Mouse (Mus musculus) liver, embryonic 14.5 days (tissue): ENCODE data around the gene Gm4969. TPM values are rescaled to one million over a fixed set of nuclear protein-coding genes. Genes with fewer than 3 reads are reported as not detected.

ENCODE experiments used
- ATAC-seq: fragments of 200-750 bp; cut with Nextera tagmentation; 2 replicates; pipeline ENCODE4 v1.8.0; 2017; ENCODE audit warnings: moderate number of reproducible peaks, mild to moderate bottlenecking, moderate library complexity; ENCODE audit not compliant: insufficient read depth
- DNase-seq, 3 experiments: peaks; one replicate each; pipeline ENCODE4 v3.0.0-alpha.2; 2012 to 2013; ENCODE audit warnings: low read depth in 3 of 3, low spot score in 3 of 3
- H3K27ac ChIP-seq: fragments of 300-500 bp; sonication (generic); 2 replicates; pipeline ENCODE4 v1.5.1; 2014; ENCODE audit warnings: moderate library complexity, mild to moderate bottlenecking, control low read depth, inconsistent platforms
- H3K27me3 ChIP-seq: fragments of 300-500 bp; sonication (generic); 2 replicates; pipeline ENCODE4 v1.6.1; 2014; ENCODE audit warnings: mild to moderate bottlenecking, low read length, moderate library complexity; ENCODE audit not compliant: control insufficient read depth, insufficient read depth
- H3K36me3 ChIP-seq: fragments of 300-500 bp; sonication (generic); replicated peaks from 2 replicates; pipeline ENCODE4 v1.6.1; 2014; ENCODE audit warnings: low read depth; ENCODE audit not compliant: control insufficient read depth, insufficient read depth
- H3K4me1 ChIP-seq, 2 experiments: fragments of 200-500 bp in 1 of 2; fragments of 300-500 bp in 1 of 2; sonication (generic) in 1 of 2; replicated peaks; 2 replicates each; pipeline ENCODE4 v1.6.1; 2012 to 2014; ENCODE audit warnings: antibody characterized with exemption in 1 of 2, inconsistent platforms in 1 of 2, low read length in 1 of 2; ENCODE audit not compliant: control insufficient read depth in 2 of 2, insufficient read depth in 2 of 2
- H3K4me2 ChIP-seq: fragments of 300-500 bp; sonication (generic); 2 replicates; pipeline ENCODE4 v1.6.1; 2014; ENCODE audit warnings: low read depth, mild to moderate bottlenecking, control low read depth, moderate library complexity
- H3K4me3 ChIP-seq, 2 experiments: fragments of 200-500 bp in 1 of 2; fragments of 300-500 bp in 1 of 2; sonication (generic) in 1 of 2; 2 replicates each; pipeline ENCODE4 v1.5.1; 2012 to 2014; ENCODE audit warnings: low read depth in 2 of 2, low read length in 2 of 2, mild to moderate bottlenecking in 2 of 2, control low read depth in 1 of 2, inconsistent platforms in 1 of 2, moderate library complexity in 1 of 2; ENCODE audit not compliant: insufficient read depth in 1 of 2
- H3K9ac ChIP-seq: fragments of 300-500 bp; sonication (generic); replicated peaks from 2 replicates; pipeline ENCODE4 v1.6.1; 2014; ENCODE audit warnings: mild to moderate bottlenecking, control low read depth, moderate library complexity
- H3K9me3 ChIP-seq: fragments of 300-500 bp; sonication (generic); 2 replicates; pipeline ENCODE4 v1.6.1; 2016; ENCODE audit warnings: low read length, mixed read lengths; ENCODE audit not compliant: control insufficient read depth
- CTCF ChIP-seq: IDR thresholded peaks from 2 replicates; pipeline ENCODE4 v1.5.1; 2016; ENCODE audit warnings: antibody characterized with exemption, low read depth, control low read depth
- EP300 ChIP-seq: IDR thresholded peaks from 2 replicates; pipeline ENCODE4 v1.6.1; 2016; ENCODE audit warnings: antibody characterized with exemption, low read depth
- WGBS: fragments of 180-500 bp; shearing (Covaris S2); extraction: QIAGEN DNeasy Blood & Tissue Kit; methylation state at CpG from one replicate; pipeline ENCODE4 v1.1.7; 2014; ENCODE audit not compliant: insufficient replicate concordance; 5-methylcytosine and 5-hydroxymethylcytosine counted together
- polyA plus RNA-seq, 2 experiments: library from polyadenylated mRNA; depleted of rRNA in 1 of 2; stranded (reverse) in 1 of 2; unstranded in 1 of 2; fragments of >200 nt; fragmentation: Nextera tagmentation in 1 of 2; extraction: Ambion mirVana in 1 of 2; gene quantifications; 2 replicates each; pipeline versions ENCODE4 v1.2.1 to v1.2.3; 2012 to 2014

Gm4969 gene
- polyA plus RNA-seq, 2 experiments, result 0.22 to 0.25 TPM

- Histone ChIP-seq H3K27ac (no peak overlapping the region), H3K9me3 (no peaks in the 10 kb centered on the region), H3K9ac (no peak overlapping the region), H3K4me2 (no peak overlapping the region), H3K36me3 (peaks cover 11% of the 10 kb centered on the region; the same call in 1 of the 2 replicates), H3K27me3 (peaks cover 9% of the 10 kb centered on the region), H3K4me1 (peaks cover 11 to 12% of the 10 kb centered on the region in 2 experiments), H3K4me3 (no peak overlapping the region)
- TF ChIP-seq EP300 (no peak), CTCF (no peak)
- ATAC-seq (no peak), DNase-seq (no peak)
- WGBS, result 15% methylated on average over 9 of the region's 9 CpGs
These were observed 33.2 kb downstream of the Gm4969 start for GRCm38 (mm10) chr7:19084921-19085473.

DNA sequence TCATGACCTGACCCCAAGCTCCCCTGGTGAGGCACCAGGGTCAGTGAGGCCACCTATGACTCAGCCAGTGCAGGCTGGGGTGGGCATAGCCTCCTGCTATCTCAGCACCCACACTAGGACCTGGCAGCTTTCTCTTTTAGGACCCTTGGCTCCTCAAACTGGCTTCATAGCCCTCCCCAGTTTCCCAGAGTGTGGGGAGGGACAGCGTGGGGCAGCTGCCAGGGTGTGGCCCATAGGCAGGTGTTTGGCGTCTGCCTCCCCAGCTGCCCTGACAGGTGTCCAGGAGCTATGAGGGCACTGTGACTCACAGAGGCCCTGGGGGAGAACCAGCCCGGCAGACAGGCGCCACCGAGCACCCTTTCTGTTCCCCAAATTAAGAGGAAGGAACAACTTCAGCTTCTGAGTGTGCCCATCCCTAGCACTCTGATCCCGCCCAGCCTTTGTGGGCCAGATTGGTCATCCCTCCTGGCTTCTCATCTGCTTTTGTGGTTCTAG, 33.8 kb downstream of the Gm4969 start:
- TF ChIP-seq CTCF (no peak), EP300 (no peak)
- WGBS, result 29% methylated on average over 6 of the region's 6 CpGs
- H3K4me3 ChIP-seq, result 0 out of 4 replicates have a peak overlapping the region, but pooled peaks of 1 of the 2 experiments have one; percentile 7
- ATAC-seq (no peak), DNase-seq (no peak)
- H3K4me1 ChIP-seq, result peaks cover 11 to 12% of the 10 kb centered on the region in 2 experiments
- H3K27me3 ChIP-seq, result peaks cover 9% of the 10 kb centered on the region
- no peak overlapping the region for H3K27ac ChIP-seq
- no peak overlapping the region for H3K9ac ChIP-seq
- no peaks in the 10 kb centered on the region for H3K9me3 ChIP-seq
- peaks cover 11% of the 10 kb centered on the region; the same call in 1 of the 2 replicates for H3K36me3 ChIP-seq
- H3K4me2 ChIP-seq, result no peak overlapping the region

DNA sequence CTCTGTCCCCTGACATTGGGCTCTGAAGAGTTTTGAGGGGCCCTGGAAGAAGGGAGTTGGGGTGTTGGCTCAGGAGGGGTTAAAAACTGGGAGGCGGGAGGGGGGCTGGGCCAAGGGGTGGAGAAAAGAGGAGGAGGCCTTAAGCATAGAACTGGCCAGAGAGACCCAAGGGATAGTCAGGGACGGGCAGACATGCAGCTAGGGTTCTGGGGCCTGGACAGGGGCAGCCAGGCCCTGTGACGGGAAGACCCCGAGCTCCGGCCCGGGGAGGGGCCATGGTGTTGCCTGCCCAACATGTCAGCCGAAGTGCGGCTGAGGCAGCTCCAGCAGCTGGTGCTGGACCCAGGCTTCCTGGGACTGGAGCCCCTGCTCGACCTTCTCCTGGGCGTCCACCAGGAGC, 34.5 kb downstream of the Gm4969 start, which contains the start of gene Dmpk:
TSS of gene Dmpk (plus strand) at position 149 of the 400 bp plus-strand sequence.
- ATAC-seq (no peak), DNase-seq (no peak)
- Histone ChIP-seq H3K9ac (no peak within 1 kb of the TSS), H3K4me3 (peak within 1 kb of the TSS in 1 of 2 experiments; percentile 7; a peak in 2 of 4 replicates), H3K36me3 (peaks cover 11% of the 10 kb centered on the region; the same call in 1 of the 2 replicates), H3K27ac (no peak within 1 kb of the TSS), H3K4me2 (no peak within 1 kb of the TSS), H3K9me3 (no peaks in the 10 kb centered on the region), H3K4me1 (peaks cover 11 to 12% of the 10 kb centered on the region in 2 experiments), H3K27me3 (peaks cover 9% of the 10 kb centered on the region)
- 57% methylated on average over 10 of the region's 10 CpGs for WGBS
- TF ChIP-seq CTCF (no peak), EP300 (no peak)

GRCm38 (mm10) chr7:19083096-19083495, 35.1 kb downstream of the Gm4969 start:
- Histone ChIP-seq H3K4me2 (no peak overlapping the region), H3K4me1 (peaks cover 11 to 12% of the 10 kb centered on the region in 2 experiments), H3K9ac (no peak overlapping the region), H3K9me3 (no peaks in the 10 kb centered on the region), H3K36me3 (peaks cover 14% of the 10 kb centered on the region; the same call in 1 of the 2 replicates), H3K4me3 (no peak overlapping the region), H3K27ac (no peak overlapping the region), H3K27me3 (peaks cover 9% of the 10 kb centered on the region)
- 57% methylated on average over 6 of the region's 6 CpGs for WGBS
- ATAC-seq (no peak), DNase-seq (no peak)
- TF ChIP-seq EP300 (no peak), CTCF (no peak)

- Histone ChIP-seq H3K4me1 (peaks cover 13 to 19% of the 10 kb centered on the region in 2 experiments), H3K4me3 (no peak overlapping the region), H3K27me3 (peaks cover 6% of the 10 kb centered on the region), H3K4me2 (no peak overlapping the region), H3K9me3 (no peaks in the 10 kb centered on the region), H3K27ac (no peak overlapping the region), H3K36me3 (peaks cover 14% of the 10 kb centered on the region; the same call in 1 of the 2 replicates), H3K9ac (no peak overlapping the region)
- 72% methylated on average over 4 of the region's 4 CpGs for WGBS
- ATAC-seq (no peak), DNase-seq (no peak)
- no peak for TF ChIP-seq CTCF
- no peak for TF ChIP-seq EP300
These were observed 36.0 kb downstream of the Gm4969 start for GRCm38 (mm10) chr7:19082171-19082570.
